ENCODE assay signal across 13 mouse cellular contexts in the genomic region with DNA sequence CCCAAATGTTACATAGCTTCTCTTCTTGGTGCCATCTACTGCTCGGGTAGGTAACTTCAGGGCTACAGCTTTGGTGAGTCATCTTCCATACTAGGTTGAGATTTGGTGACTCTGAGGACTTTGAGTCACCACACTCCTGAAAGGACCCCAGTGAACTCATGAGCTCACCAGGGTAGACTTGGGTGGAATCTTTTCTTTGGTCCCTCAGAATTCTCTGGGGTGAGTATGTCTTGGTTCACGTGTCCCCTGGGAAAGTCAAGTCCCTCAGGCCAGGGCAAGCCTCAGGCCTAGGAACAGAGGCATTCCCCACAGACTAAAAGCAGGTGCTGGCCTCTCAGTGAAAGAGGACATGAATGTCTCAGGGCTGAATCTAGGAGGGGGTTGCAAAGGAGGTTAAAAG. TPM values are rescaled to one million over a fixed set of nuclear protein-coding genes. Genes with fewer than 3 reads are reported as not detected.
A peak's percentile ranks its signal among the peaks of the same experiment; 100 is the strongest.
DNase-seq lines count a peak whose midpoint lies in the region; ATAC-seq lines count a peak whose summit lies in the region.
"Had no signal": no experiment of that assay in that cellular context is flagged by ENCODE, and none has a peak within 500 bp of the region (broad histone marks: within the 10 kb centered on the region; RNA-seq: fewer than 3 reads in every experiment).

No protein-coding gene starts in this region.

- no peak for DNase-seq in heart, embryonic 10.5 days (ENCODE audit: low spot score)
- no peak for DNase-seq in heart, postnatal 4 days
- DNase-seq in limb, embryonic 10.5 days (ENCODE audit: low spot score), result no peak
- peak; percentile 26 for DNase-seq in NIH3T3 (ENCODE audit: low read depth)
- DNase-seq in adipocyte (ENCODE audit: low spot score), result no peak
- DNase-seq in urinary bladder, adult 18-20 months (ENCODE audit: low spot score in 2 of 2), result no peak
- DNase-seq: adrenal gland, adult 8-10 months; cerebellum, adult 9-10 months; heart, postnatal 10 days; kidney, adult 9 months; right cerebral cortex, postnatal 14 days had no signal

- H3K36me3 ChIP-seq in heart, embryonic 10.5 days, result no peaks in the 10 kb centered on the region
- no peaks in the 10 kb centered on the region for H3K36me3 ChIP-seq in limb, embryonic 12.5 days
- no peaks in the 10 kb centered on the region for H3K36me3 ChIP-seq in limb, embryonic 10.5 days
- H3K36me3 ChIP-seq: midbrain, embryonic 15.5 days had no signal

- no peak for ATAC-seq in limb, embryonic 12.5 days (ENCODE audit: insufficient number of reproducible peaks, insufficient read depth, low FRiP score, low TSS enrichment, low read depth)
- ATAC-seq: midbrain, embryonic 15.5 days had no signal

- peaks cover 4% of the 10 kb centered on the region; the same call in 1 of the 2 replicates for H3K27me3 ChIP-seq in heart, embryonic 10.5 days (ENCODE audit: insufficient read depth, poor library complexity, severe bottlenecking)
- H3K27me3 ChIP-seq in limb, embryonic 12.5 days, result no peaks in the 10 kb centered on the region
- H3K27me3 ChIP-seq in limb, embryonic 10.5 days (ENCODE audit: low read depth, poor library complexity, severe bottlenecking), result no peaks in the 10 kb centered on the region
- H3K27me3 ChIP-seq: midbrain, embryonic 15.5 days had no signal

- H3K9ac ChIP-seq in limb, embryonic 12.5 days (replicated peaks), result no peak overlapping the region
- H3K9ac ChIP-seq: midbrain, embryonic 15.5 days had no signal

- no peaks in the 10 kb centered on the region for H3K9me3 ChIP-seq in heart, embryonic 10.5 days
- H3K9me3 ChIP-seq in limb, embryonic 12.5 days, result no peaks in the 10 kb centered on the region
- H3K9me3 ChIP-seq in limb, embryonic 10.5 days (replicated peaks), result no peaks in the 10 kb centered on the region
- H3K9me3 ChIP-seq: midbrain, embryonic 15.5 days had no signal

- peak overlapping the region; percentile 84 for H3K27ac ChIP-seq in heart, embryonic 10.5 days
- 0 out of 2 replicates have a peak overlapping the region, but pooled peaks have one; percentile 17 for H3K27ac ChIP-seq in limb, embryonic 12.5 days
- no peak overlapping the region for H3K27ac ChIP-seq in limb, embryonic 10.5 days
- H3K27ac ChIP-seq: midbrain, embryonic 15.5 days had no signal

- H3K4me3 ChIP-seq in heart, embryonic 10.5 days, result no peak overlapping the region
- no peak overlapping the region for H3K4me3 ChIP-seq in limb, embryonic 12.5 days (replicated peaks)
- no peak overlapping the region for H3K4me3 ChIP-seq in limb, embryonic 10.5 days
- H3K4me3 ChIP-seq: midbrain, embryonic 15.5 days had no signal

- H3K4me1 ChIP-seq in heart, embryonic 10.5 days, result peaks cover 33% of the 10 kb centered on the region
- peaks cover 31% of the 10 kb centered on the region for H3K4me1 ChIP-seq in limb, embryonic 12.5 days (replicated peaks)
- peaks cover 10% of the 10 kb centered on the region for H3K4me1 ChIP-seq in limb, embryonic 10.5 days

- WGBS in heart, embryonic 10.5 days, result 56% methylated on average over 2 of the region's 2 CpGs
- WGBS in limb, embryonic 12.5 days, result 61% methylated on average over 2 of the region's 2 CpGs
- WGBS in limb, embryonic 10.5 days, result 66% methylated on average over 2 of the region's 2 CpGs

- no peak overlapping the region for H3K4me2 ChIP-seq in limb, embryonic 12.5 days
- H3K4me2 ChIP-seq: midbrain, embryonic 15.5 days had no signal

RNA-seq across cellular contexts. Expression of a gene that starts 35.9 kb away (rescaled TPM):
- polyA plus RNA-seq in heart, embryonic 10.5 days (2016; fragmentation: Nextera tagmentation; extraction: Ambion mirVana), result 122 and 199 TPM in 2 replicates
- total RNA-seq in heart, postnatal 4 days (2021), result 10 to 100 TPM; 67.9 to 69.2 TPM
- 242 and 244 TPM in 2 replicates for polyA plus RNA-seq in limb, embryonic 12.5 days (2016; fragmentation: Nextera tagmentation; extraction: Ambion mirVana)
- 312 and 340 TPM in 2 replicates for polyA plus RNA-seq in limb, embryonic 10.5 days (2016; fragmentation: Nextera tagmentation; extraction: Ambion mirVana)

RNA-seq across cellular contexts. Expression of a gene that starts 41.9 kb away (rescaled TPM):
- polyA plus RNA-seq in heart, embryonic 10.5 days (2016; fragmentation: Nextera tagmentation; extraction: Ambion mirVana), result 32.4 and 37.3 TPM in 2 replicates
- 10 to 100 TPM; 28.6 to 30.9 TPM for total RNA-seq in heart, postnatal 4 days (2021)
- polyA plus RNA-seq in limb, embryonic 12.5 days (2016; fragmentation: Nextera tagmentation; extraction: Ambion mirVana), result 54.1 and 56.2 TPM in 2 replicates
- 26.0 and 36.8 TPM in 2 replicates for polyA plus RNA-seq in limb, embryonic 10.5 days (2016; fragmentation: Nextera tagmentation; extraction: Ambion mirVana)
